Mouse (Mus musculus) embryonic facial prominence, embryonic 12.5 days (tissue): ENCODE results near the gene 4921539E11Rik. TPM values are rescaled to one million over a fixed set of nuclear protein-coding genes. Genes with fewer than 3 reads are reported as not detected.

Experiments used
- ATAC-seq: fragments of 200-750 bp; cut with Nextera tagmentation; 2 replicates; pipeline ENCODE4 v1.8.0; 2017; ENCODE audit not compliant: insufficient number of reproducible peaks, insufficient read depth, low FRiP score, low TSS enrichment
- H3K27ac ChIP-seq: fragments of 300-500 bp; sonication (generic); 2 replicates; pipeline ENCODE4 v1.5.1; 2016; ENCODE audit warnings: mild to moderate bottlenecking
- H3K27me3 ChIP-seq: fragments of 300-500 bp; sonication (generic); 2 replicates; pipeline ENCODE4 v1.6.1; 2016; ENCODE audit warnings: mild to moderate bottlenecking, moderate library complexity
- H3K36me3 ChIP-seq: fragments of 300-500 bp; sonication (generic); 2 replicates; pipeline ENCODE4 v1.6.1; 2016; ENCODE audit warnings: mild to moderate bottlenecking
- H3K4me1 ChIP-seq: fragments of 300-500 bp; sonication (generic); 2 replicates; pipeline ENCODE4 v1.6.1; 2016
- H3K4me2 ChIP-seq: fragments of 300-500 bp; sonication (generic); replicated peaks from 2 replicates; pipeline ENCODE4 v1.6.1; 2016; ENCODE audit warnings: mild to moderate bottlenecking, moderate library complexity
- H3K4me3 ChIP-seq: fragments of 300-500 bp; sonication (generic); 2 replicates; pipeline ENCODE4 v1.5.1; 2016; ENCODE audit warnings: mild to moderate bottlenecking
- H3K9ac ChIP-seq: fragments of 300-500 bp; sonication (generic); 2 replicates; pipeline ENCODE4 v1.6.1; 2016; ENCODE audit warnings: mild to moderate bottlenecking, moderate library complexity
- H3K9me3 ChIP-seq: fragments of 300-500 bp; sonication (generic); 2 replicates; pipeline ENCODE4 v1.6.1; 2016; ENCODE audit warnings: mild to moderate bottlenecking, moderate library complexity
- WGBS: fragments of 180-500 bp; shearing (Covaris S2); methylation state at CpG from one replicate; pipeline ENCODE4 v1.1.7; 2016; 5-methylcytosine and 5-hydroxymethylcytosine counted together
- polyA plus RNA-seq: library from polyadenylated mRNA; unstranded; fragments of >200 nt; fragmentation: Nextera tagmentation; extraction: Ambion mirVana; gene quantifications from 2 replicates; pipeline ENCODE4 v1.2.1, GENCODE M21; 2016

4921539E11Rik gene
- not detected in 2 replicates for polyA plus RNA-seq

DNA sequence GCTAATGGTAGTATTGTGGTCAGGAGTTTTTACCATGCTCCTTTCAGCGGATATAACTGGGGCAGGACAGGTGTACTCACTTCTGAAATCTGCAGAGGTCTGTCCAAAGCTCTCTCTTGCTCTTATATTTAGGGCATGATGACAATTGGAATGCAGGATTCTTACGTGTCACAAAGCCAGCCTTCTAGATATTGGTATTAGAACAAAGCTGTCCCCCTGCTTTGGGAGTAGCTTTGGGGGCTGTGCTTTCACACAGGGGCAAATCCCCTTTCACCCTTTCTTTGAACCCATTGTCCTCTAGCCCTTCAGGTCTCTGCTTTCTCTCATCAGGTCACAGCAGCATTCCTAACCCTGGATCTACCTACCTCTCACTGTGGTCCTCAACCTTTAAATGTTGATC, at the start of gene 4921539E11Rik:
TSS of gene 4921539E11Rik (minus strand) at position 101 of the 400 bp plus-strand sequence.
- Histone ChIP-seq H3K9ac (no peak within 1 kb of the TSS), H3K36me3 (no peaks in the 10 kb centered on the region), H3K4me3 (no peak within 1 kb of the TSS), H3K27ac (no peak within 1 kb of the TSS), H3K4me2 (no peak within 1 kb of the TSS), H3K9me3 (no peaks in the 10 kb centered on the region), H3K27me3 (no peaks in the 10 kb centered on the region), H3K4me1 (no peaks in the 10 kb centered on the region)
- 76% methylated on average over 2 of the region's 2 CpGs for WGBS
- no peak for ATAC-seq

GRCm38 (mm10) chr4:103335134-103335533, 44.5 kb upstream of the 4921539E11Rik start:
- no peak for ATAC-seq
- no peaks in the 10 kb centered on the region for H3K27me3 ChIP-seq
- H3K4me3 ChIP-seq: no peak overlapping the region
- no peak overlapping the region for H3K27ac ChIP-seq
- WGBS: 78% methylated on average over 5 of the region's 5 CpGs
- no peak overlapping the region for H3K4me2 ChIP-seq
- H3K36me3 ChIP-seq: peaks cover 6% of the 10 kb centered on the region; the same call in 1 of the 2 replicates
- H3K9me3 ChIP-seq: no peaks in the 10 kb centered on the region
- no peak overlapping the region for H3K9ac ChIP-seq
- no peaks in the 10 kb centered on the region for H3K4me1 ChIP-seq

GRCm38 (mm10) chr4:103329348-103329747, 38.7 kb upstream of the 4921539E11Rik start:
- H3K27ac ChIP-seq: no peak overlapping the region
- H3K4me1 ChIP-seq: no peaks in the 10 kb centered on the region
- 75% methylated on average over 6 of the region's 6 CpGs for WGBS
- no peaks in the 10 kb centered on the region for H3K9me3 ChIP-seq
- H3K36me3 ChIP-seq: peaks cover 6% of the 10 kb centered on the region; the same call in 1 of the 2 replicates
- H3K4me2 ChIP-seq: no peak overlapping the region
- H3K9ac ChIP-seq: no peak overlapping the region
- no peak for ATAC-seq
- H3K4me3 ChIP-seq: no peak overlapping the region
- H3K27me3 ChIP-seq: no peaks in the 10 kb centered on the region

- no peak for ATAC-seq
- no peak overlapping the region for H3K4me2 ChIP-seq
- 77% methylated on average over 3 of the region's 3 CpGs for WGBS
Measured at GRCm38 (mm10) chr4:103326994-103327393, 36.3 kb upstream of the 4921539E11Rik start.

DNA sequence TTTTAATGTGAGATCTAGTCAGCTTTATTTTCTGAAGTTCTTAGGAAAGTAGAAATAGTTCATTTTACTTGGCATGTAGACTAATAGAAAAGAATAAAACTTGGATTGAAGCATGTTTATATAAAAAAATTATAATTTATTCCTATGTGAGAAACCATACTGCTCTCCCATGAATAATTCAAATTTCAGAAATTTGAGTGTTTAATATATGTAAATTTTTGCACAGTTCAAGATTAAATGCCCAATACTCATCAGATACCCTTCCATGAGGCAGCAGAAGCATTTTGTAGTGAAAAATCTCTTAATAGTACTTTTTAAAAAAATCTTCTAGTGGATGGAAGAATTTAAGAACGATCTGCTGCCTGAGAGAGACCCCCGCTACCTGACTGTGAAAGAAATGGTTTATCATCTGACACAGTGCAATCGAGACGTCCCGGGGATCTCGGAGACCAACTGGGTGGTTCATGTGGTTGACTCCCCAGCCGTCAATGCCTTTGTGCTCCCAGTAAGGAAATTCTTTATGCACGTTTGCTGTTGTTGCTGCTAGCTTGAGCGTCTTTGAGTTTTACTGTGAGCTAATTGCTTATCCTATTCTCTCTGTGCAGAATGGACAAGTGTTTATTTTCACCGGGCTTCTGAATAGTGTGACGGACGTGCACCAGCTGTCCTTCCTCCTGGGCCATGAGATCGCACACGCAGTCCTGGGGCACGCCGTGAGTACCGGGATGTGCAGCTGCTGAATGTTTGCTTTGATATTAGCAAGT, 34.2 kb upstream of the 4921539E11Rik start:
- Histone ChIP-seq H3K36me3 (0 out of 2 replicates have a peak, but pooled peaks cover 3% of the 10 kb centered on the region), H3K4me3 (no peak overlapping the region), H3K9me3 (no peaks in the 10 kb centered on the region), H3K4me2 (no peak overlapping the region), H3K9ac (no peak overlapping the region), H3K27ac (no peak overlapping the region), H3K27me3 (no peaks in the 10 kb centered on the region), H3K4me1 (no peaks in the 10 kb centered on the region)
- WGBS: 66% methylated on average over 17 of the region's 17 CpGs
- no peak for ATAC-seq

More at GRCm38 (mm10) chr4:103326994-103327393, 36.3 kb upstream of the 4921539E11Rik start:
- no peaks in the 10 kb centered on the region for H3K4me1 ChIP-seq
- no peak overlapping the region for H3K9ac ChIP-seq
- H3K27me3 ChIP-seq: no peaks in the 10 kb centered on the region
- no peaks in the 10 kb centered on the region for H3K9me3 ChIP-seq
- no peak overlapping the region for H3K4me3 ChIP-seq
- peaks cover 2% of the 10 kb centered on the region; the same call in 1 of the 2 replicates for H3K36me3 ChIP-seq
- no peak overlapping the region for H3K27ac ChIP-seq

GRCm38 (mm10) chr4:103321461-103321860, 30.8 kb upstream of the 4921539E11Rik start:
- Histone ChIP-seq H3K36me3 (0 out of 2 replicates have a peak, but pooled peaks cover 3% of the 10 kb centered on the region), H3K9ac (no peak overlapping the region), H3K4me3 (no peak overlapping the region), H3K9me3 (no peaks in the 10 kb centered on the region), H3K27me3 (no peaks in the 10 kb centered on the region), H3K4me2 (no peak overlapping the region), H3K27ac (no peak overlapping the region), H3K4me1 (no peaks in the 10 kb centered on the region)
- WGBS: 83% methylated on average over 6 of the region's 6 CpGs
- ATAC-seq: no peak

DNA sequence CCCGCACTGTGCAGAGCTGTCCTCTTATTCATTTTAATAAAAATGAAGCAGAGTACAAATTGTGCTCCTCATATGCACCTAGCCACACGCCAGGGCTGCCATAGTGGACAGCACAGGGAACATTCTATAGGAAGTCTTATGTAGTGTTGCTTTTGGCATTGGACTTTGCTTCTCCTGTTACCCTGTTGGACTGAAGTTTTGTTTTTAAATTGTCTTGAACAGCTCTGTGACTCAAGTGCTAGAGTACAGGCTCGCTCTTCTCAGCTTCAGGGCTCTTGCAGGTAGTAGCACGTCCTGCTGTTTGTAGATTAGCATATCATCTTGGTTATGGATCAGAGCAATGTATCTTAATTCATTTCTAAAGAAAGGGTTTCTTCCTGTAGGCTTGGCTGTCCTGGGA, 25.2 kb upstream of the 4921539E11Rik start:
- 0 out of 2 replicates have a peak, but pooled peaks cover 2% of the 10 kb centered on the region for H3K4me1 ChIP-seq
- WGBS: 80% methylated on average over 4 of the region's 4 CpGs
- H3K27me3 ChIP-seq: no peaks in the 10 kb centered on the region
- H3K9ac ChIP-seq: no peak overlapping the region
- no peaks in the 10 kb centered on the region for H3K9me3 ChIP-seq
- no peak for ATAC-seq
- no peak overlapping the region for H3K4me2 ChIP-seq
- no peaks in the 10 kb centered on the region for H3K36me3 ChIP-seq
- no peak overlapping the region for H3K27ac ChIP-seq
- H3K4me3 ChIP-seq: no peak overlapping the region

GRCm38 (mm10) chr4:103314526-103314910, 23.9 kb upstream of the 4921539E11Rik start:
- Histone ChIP-seq H3K4me2 (peak overlapping the region; percentile 48), H3K4me3 (peak overlapping the region; percentile 60; the same call in 1 of the 2 replicates), H3K36me3 (no peaks in the 10 kb centered on the region), H3K9me3 (no peaks in the 10 kb centered on the region), H3K4me1 (0 out of 2 replicates have a peak, but pooled peaks cover 2% of the 10 kb centered on the region), H3K27me3 (no peaks in the 10 kb centered on the region), H3K9ac (no peak overlapping the region), H3K27ac (no peak overlapping the region)
- no peak for ATAC-seq
- WGBS: 46% methylated on average over 3 of the region's 3 CpGs

DNA sequence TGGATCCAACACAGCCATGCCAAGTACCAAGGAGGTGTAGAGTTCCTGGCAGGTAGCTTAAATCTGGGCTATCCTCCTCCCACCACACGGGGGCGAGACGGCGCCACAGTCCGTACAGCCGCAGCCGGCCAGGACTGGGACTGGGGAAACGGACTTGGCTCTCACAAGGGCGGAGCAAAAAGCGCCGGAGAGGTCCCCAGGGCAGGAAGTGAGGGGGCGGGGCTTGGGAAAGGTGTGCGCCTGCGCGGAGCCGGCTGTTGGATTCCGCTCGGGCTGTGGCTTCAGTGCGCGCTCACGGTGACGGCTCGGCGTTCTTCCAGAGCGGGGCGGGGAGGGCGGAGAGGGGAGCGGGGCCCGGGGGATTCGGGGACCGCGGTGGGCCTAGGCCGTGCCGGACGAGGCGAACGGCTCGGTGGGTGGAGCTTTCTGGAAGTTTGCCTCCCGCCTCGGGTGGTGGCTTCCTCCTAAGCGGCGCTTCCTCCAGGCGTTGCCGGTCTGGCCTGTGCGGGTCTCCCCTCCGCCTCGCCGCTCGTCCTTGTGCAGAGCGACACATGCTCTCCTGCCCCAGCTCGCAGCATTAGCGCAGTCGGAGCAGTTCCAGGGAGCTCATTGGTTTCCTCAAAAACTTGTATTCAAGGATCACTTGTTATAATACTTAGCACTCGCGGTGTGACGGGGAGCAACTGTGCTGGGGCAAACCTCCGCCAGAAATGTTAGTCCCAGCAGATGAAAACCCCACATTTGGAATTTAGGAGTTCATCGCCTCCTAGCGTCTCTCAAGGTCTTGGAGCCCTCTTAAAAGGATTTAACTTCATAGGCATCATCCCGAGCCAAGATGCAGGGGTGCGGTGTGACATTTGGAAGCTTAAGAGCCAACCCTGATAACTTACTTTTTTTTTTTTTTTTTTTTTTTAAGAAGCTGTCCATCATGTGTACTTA, 23.2 kb upstream of the 4921539E11Rik start, which contains the start of gene Oma1:
TSS of gene Oma1 (plus strand) at position 226 of the 939 bp plus-strand sequence.
- no peaks in the 10 kb centered on the region for H3K36me3 ChIP-seq
- ATAC-seq: peak; percentile 99
- H3K4me3 ChIP-seq: peak within 1 kb of the TSS; percentile 60
- peak within 1 kb of the TSS; percentile 71 for H3K9ac ChIP-seq
- peak within 1 kb of the TSS; percentile 48 for H3K4me2 ChIP-seq
- H3K27me3 ChIP-seq: no peaks in the 10 kb centered on the region
- under 1% methylated on average over 60 of the region's 61 CpGs for WGBS
- H3K27ac ChIP-seq: peak within 1 kb of the TSS; percentile 96
- H3K9me3 ChIP-seq: no peaks in the 10 kb centered on the region
- 0 out of 2 replicates have a peak, but pooled peaks cover 2% of the 10 kb centered on the region for H3K4me1 ChIP-seq

DNA sequence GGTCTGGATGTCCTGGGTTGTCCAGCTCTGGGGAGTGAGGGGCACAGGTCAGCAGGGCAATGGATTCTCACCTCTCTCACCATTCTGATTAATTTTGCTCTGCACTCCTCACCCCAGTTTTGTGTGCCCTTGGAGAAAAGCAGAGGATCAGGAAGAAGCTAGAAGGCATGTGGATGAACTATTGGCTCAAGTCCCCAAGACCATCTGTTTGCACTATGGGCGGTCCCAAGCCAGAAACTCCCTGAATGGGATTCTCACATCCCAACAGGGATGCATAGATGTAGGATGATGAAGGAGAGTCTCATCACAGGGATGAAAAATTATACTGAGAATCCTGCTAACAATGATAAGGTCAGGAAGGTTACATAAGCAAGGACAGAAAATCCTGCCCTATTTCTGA, 13.2 kb upstream of the 4921539E11Rik start:
- WGBS: 84% methylated on average over 1 of the region's 1 CpGs
- Histone ChIP-seq H3K4me2 (no peak overlapping the region), H3K9ac (no peak overlapping the region), H3K9me3 (no peaks in the 10 kb centered on the region), H3K4me1 (no peaks in the 10 kb centered on the region), H3K27me3 (no peaks in the 10 kb centered on the region), H3K27ac (no peak overlapping the region), H3K4me3 (no peak overlapping the region), H3K36me3 (no peaks in the 10 kb centered on the region)
- no peak for ATAC-seq

DNA sequence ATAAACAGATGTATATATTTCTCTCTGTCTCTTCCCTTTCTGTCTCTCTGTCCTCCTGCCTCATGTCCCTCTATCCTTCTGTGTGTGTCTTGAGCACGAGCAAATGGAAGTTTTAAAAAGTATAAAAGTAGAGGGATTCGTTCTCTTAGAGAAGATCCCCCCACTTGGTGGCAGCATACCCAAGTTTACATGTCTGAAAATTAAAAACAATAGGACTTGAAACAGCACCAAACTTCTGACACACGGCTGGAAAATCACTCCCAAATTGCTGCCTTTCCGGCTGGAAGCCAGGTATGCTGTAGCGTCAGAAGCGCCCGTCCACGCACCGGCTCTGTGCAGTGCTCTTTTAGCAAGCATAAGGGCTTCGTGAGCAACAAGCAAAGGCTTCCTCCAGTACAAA, 8.7 kb upstream of the 4921539E11Rik start:
- H3K4me2 ChIP-seq: no peak overlapping the region
- H3K4me1 ChIP-seq: no peaks in the 10 kb centered on the region
- ATAC-seq: no peak
- H3K27me3 ChIP-seq: no peaks in the 10 kb centered on the region
- WGBS: 59% methylated on average over 10 of the region's 10 CpGs
- no peaks in the 10 kb centered on the region for H3K36me3 ChIP-seq
- no peak overlapping the region for H3K9ac ChIP-seq
- no peaks in the 10 kb centered on the region for H3K9me3 ChIP-seq
- H3K27ac ChIP-seq: no peak overlapping the region
- no peak overlapping the region for H3K4me3 ChIP-seq
